Mouse (Mus musculus) large intestine, adult 2 months (tissue): ENCODE data around the gene Wbp1. TPM values are rescaled to one million over a fixed set of nuclear protein-coding genes. Genes with fewer than 3 reads are reported as not detected.

Source experiments
- DNase-seq: peaks from one replicate; pipeline ENCODE4 v3.0.0-alpha.2; 2012; ENCODE audit warnings: low read depth, low spot score
- WGBS: fragments of 180-500 bp; shearing (Covaris S2); methylation state at CpG from one replicate; pipeline ENCODE4 v1.1.7; 2018; 5-methylcytosine and 5-hydroxymethylcytosine counted together
- polyA plus RNA-seq: library from polyadenylated mRNA; depleted of rRNA; stranded (reverse); fragments of >200 nt; gene quantifications from 2 replicates; pipeline ENCODE4 v1.2.3, GENCODE M21; 2012

Wbp1 gene
- polyA plus RNA-seq, 1 experiment = 144 TPM

GRCm38 (mm10) chr6:83092416-83093127 lies 28.8 kb downstream of the Wbp1 start:
- no peak for DNase-seq
- 19% methylated on average over 6 of the region's 6 CpGs for WGBS

- DNase-seq = no peak
- WGBS = 18% methylated on average over 9 of the region's 9 CpGs
These were observed 33.5 kb downstream of the Wbp1 start for GRCm38 (mm10) chr6:83087926-83088260.

- DNase-seq = no peak
- 6% methylated on average over 47 of the region's 47 CpGs for WGBS
These were observed 34.0 kb downstream of the Wbp1 start for GRCm38 (mm10) chr6:83087205-83087925.

DNA sequence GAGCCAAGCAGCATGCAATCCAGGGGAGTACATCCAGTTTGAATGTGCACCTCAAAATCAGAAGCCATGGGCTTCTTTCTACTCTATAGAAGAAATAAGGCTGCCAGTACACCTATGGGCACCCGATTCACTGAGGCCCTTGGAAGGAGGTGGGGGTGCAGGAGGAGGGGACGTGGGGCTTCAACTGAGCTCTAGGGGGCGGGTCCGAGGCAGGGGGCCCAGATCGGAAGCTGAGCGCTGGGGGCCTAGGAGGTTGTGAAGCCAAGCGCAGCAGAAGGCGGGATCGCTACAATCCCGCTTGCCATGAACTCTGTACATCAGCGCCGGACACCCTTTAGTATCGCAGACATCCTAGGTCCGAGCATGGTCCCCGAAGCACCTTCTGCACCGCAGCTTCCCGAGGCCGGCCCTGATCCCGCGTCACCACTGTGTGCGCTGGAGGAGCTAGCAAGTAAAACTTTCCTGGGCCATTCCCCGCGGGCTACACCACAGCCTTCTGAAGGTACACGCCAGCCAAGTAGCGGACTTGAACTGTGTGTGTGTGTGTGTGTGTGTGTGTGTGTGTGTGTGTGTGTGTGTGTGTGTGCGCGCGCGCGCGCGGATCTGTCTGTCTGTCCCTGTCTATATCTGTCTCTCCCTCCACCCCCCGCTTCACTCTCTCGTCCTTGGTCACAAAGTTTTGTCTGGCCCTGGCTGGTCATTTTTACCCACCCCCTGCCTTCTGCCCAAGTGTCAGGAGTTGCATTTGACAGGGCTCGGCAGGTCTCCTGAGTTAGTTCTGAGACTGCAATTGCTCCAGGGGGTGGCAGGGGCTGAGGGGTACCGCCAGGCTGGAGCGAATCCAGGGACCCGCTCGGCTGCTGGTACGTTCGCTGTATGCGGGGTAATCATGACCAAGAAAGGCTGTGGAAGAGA lies 35.0 kb downstream of the Wbp1 start, which contains the start of gene Lbx2:
Gene Lbx2 (plus strand): TSS at position 247 of the 915 bp plus-strand sequence.
- DNase-seq = no peak
- WGBS = 6% methylated on average over 41 of the region's 42 CpGs

- 12% methylated on average over 6 of the region's 6 CpGs for whole genome bisulfite sequencing
- DNase-seq = no peak
These were observed 36.9 kb downstream of the Wbp1 start for GRCm38 (mm10) chr6:83084477-83084876.

- no peak for DNase-seq
- WGBS = 47% methylated on average over 5 of the region's 5 CpGs
These were observed 37.9 kb downstream of the Wbp1 start for GRCm38 (mm10) chr6:83083497-83083896.

DNA sequence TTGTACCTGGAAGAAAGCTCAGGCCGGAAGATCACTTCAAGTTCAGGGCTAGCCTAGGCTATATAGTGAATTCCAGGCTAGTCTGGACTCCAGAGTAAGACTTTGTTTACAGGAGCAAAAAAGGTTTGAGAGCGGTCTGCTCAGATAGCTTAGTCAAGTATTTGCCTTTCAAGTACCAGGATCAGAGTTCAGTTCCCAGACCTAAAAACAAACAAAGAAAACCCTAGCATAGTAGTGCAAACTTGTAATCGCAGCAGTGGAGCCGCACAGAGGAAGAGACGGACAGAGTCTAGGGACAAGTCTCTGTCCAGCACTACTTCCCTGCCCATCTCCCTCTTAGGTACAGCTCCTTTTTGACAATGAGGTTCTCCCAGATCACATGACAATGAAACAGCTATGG lies 41.1 kb downstream of the Wbp1 start:
- 96% methylated on average over 5 of the region's 5 CpGs for WGBS
- no peak for DNase-seq

- WGBS = under 1% methylated on average over 46 of the region's 46 CpGs
These were observed 43.0 kb downstream of the Wbp1 start for GRCm38 (mm10) chr6:83078324-83078858.

DNA sequence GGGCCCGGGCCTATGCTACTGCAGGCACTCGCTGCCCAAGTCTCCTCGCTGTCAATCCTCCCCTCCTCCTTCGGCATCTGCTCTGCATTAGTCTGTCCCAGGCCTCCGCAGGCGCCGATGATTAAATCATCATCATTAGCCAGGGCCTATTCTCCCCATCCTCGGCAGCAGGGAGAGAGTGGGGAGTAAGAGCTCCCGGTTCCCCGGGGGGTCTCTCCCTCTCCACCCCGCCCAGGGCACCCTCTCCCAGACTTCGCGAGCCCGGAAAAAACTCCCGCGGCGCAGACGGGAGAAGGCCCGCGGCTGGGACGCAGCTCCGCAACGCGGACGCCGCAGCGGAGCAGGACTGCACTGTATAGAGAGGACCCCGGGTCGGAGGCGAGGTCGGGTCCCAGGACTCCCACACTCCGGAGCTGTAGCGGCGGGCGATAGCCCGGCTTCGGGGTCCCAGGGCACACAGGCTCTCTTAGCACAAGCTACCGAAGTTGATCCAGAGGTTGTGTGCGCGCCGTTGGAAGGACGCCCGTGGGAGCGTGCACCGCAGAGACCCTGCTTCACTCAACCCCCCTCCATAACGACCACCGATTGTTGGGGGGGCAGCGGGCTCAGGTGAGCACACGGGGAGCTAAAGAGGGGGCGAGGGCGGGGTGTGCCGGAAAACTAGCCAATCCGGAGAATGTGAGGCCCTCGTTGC lies 43.6 kb downstream of the Wbp1 start, which contains the start of gene Pcgf1:
Gene Pcgf1 (plus strand): TSS at position 240 of the 694 bp plus-strand sequence.
- DNase-seq = no peak
- under 1% methylated on average over 54 of the region's 54 CpGs for WGBS

More at GRCm38 (mm10) chr6:83078324-83078858, 43.0 kb downstream of the Wbp1 start:
- peak; percentile 90 for DNase-seq

- 21% methylated on average over 2 of the region's 2 CpGs for WGBS
- DNase-seq = no peak
These were observed 46.4 kb downstream of the Wbp1 start for GRCm38 (mm10) chr6:83074979-83075378.

DNA sequence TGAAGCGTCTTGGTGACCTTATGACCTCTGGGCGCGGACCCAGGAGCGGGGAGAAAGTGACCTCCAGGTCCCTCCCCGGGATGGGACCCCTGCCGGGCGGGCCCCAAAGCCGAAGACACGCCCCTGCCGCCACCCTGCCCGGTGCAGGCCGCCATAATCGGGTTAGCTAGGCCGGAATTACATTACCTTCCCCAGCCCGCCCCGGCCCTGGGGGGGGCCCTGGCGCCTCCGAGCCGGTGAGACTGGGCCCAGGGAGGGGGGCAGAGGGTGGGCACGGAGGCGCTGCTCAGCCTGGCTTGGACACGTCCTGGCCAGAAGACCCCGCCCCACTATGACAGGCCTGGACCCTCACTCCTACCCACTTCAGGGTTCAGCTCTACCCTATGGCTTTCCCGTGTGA lies 50.1 kb downstream of the Wbp1 start:
- WGBS = 2% methylated on average over 23 of the region's 24 CpGs
- DNase-seq = no peak

DNA sequence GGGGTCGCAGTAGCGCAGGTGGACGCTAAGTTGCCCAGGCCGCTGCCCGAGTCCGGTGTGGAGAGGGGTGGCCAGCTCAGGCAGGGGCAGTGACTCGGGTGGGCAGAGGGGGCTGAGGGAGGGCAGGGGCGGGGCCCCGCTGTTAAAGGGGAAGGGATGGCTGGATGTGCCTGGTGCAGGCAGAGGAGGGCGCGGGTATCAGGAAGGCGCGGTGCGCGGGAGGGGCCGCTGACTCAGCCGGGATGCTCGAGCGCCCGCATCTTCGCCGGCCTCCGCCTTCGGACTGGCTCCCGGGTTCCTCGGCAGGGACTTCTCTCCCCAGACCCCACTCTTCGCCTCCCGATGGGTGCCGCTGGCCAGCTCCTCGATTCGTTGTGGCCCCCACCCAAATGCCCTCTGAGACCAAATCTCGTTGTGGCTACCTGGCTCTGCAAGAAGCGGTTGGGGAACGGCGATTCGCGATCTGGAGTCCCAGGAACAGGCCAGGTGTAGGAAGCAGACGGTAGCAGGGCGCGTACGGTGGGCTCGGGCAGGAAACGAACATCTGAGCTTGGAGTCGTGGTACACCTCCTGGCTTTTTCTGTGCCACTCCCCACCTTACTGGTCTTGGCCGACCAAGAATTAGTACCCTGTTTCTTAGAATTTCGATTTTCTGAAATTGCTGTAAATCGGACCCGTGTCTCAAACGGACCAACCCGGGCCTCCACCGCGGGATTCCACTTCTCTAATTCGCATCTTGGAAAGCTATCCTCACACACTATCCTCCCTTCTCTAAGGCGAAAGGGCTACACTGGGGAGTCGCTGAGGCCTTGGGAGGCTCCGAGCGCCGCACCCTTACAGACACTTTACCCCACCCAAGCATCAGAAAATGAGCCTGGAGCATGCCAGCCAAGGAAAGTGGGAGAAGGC lies 50.8 kb downstream of the Wbp1 start:
- 2% methylated on average over 57 of the region's 58 CpGs for WGBS
- no peak for DNase-seq

GRCm38 (mm10) chr6:83070247-83070310 lies 51.3 kb downstream of the Wbp1 start, which contains the start of gene Tlx2:
Tlx2 (minus strand) TSS chr6:83070293.
- DNase-seq = no peak
- WGBS = 1% methylated on average over 10 of the region's 10 CpGs

DNA sequence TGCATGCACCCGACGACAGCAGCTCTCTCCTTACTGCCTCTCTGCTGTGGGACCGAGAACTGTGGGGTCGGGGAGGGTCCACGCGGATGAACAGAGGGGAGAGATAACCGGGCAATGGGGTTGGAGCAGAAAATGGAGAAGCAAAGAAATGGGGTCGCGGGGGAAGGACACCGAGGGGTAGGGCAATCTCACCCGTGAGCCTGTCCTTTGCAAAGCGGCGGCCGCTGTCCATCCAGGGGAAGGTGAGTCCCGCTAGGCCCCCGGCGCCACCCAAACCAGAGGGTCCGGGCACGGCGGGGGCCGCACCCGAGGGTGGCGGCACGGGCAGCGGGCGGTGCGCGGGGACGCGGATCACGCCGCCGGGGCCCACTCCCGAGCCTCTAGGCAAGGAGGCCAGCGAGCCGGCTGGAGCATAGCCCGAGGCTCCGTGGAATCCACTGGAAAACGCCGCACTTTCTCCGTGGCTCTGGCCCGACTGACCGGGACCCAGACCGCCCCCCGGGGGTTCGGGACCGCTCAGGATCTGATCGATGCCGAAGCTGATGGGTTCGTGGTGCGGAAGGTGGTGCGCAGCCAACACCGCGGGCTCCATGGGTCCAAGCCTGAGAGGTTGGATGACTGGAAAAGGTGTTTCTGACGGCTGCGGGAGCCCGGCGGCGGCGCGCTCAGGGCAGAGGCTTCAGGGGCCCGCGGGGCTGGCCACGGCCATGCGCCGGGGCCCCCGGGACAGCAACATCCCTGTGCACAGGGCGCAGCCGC lies 51.7 kb downstream of the Wbp1 start:
- DNase-seq = no peak
- 2% methylated on average over 68 of the region's 69 CpGs for WGBS
